Mouse (Mus musculus) heart, postnatal 0 days (tissue): ENCODE results near the gene Ablim1. TPM values are rescaled to one million over a fixed set of nuclear protein-coding genes. Genes with fewer than 3 reads are reported as not detected.
A peak's percentile ranks its signal among the peaks of the same experiment; 100 is the strongest.

Experiments
- ATAC-seq: fragments of 200-750 bp; cut with Nextera tagmentation; 2 replicates; pipeline ENCODE4 v1.8.0; 2017; ENCODE audit warnings: low read depth, moderate number of reproducible peaks, moderate library complexity; ENCODE audit not compliant: insufficient read depth
- DNase-seq: peaks from one replicate; pipeline ENCODE4 v3.0.0-alpha.2; 2016; ENCODE audit warnings: low spot score
- H3K27ac ChIP-seq: fragments of 300-500 bp; sonication (generic); 2 replicates; pipeline ENCODE4 v1.5.1; 2014; ENCODE audit warnings: low read depth, mild to moderate bottlenecking
- H3K27me3 ChIP-seq: fragments of 300-500 bp; sonication (generic); 2 replicates; pipeline ENCODE4 v1.6.1; 2014; ENCODE audit warnings: low read length, mixed read lengths; ENCODE audit not compliant: control insufficient read depth, insufficient read depth
- H3K36me3 ChIP-seq: fragments of 300-500 bp; sonication (generic); replicated peaks from 2 replicates; pipeline ENCODE4 v1.6.1; 2014; ENCODE audit warnings: low read length, mixed read lengths; ENCODE audit not compliant: control insufficient read depth, insufficient read depth
- H3K4me1 ChIP-seq: fragments of 300-500 bp; sonication (generic); 2 replicates; pipeline ENCODE4 v1.6.1; 2014; ENCODE audit warnings: antibody characterized with exemption; ENCODE audit not compliant: control insufficient read depth, insufficient read depth
- H3K4me2 ChIP-seq: fragments of 300-500 bp; sonication (generic); 2 replicates; pipeline ENCODE4 v1.6.1; 2014; ENCODE audit warnings: low read depth, mild to moderate bottlenecking, low read length, moderate library complexity
- H3K4me3 ChIP-seq: fragments of 300-500 bp; sonication (generic); 2 replicates; pipeline ENCODE4 v1.5.1; 2014; ENCODE audit warnings: low read depth, low read length
- H3K9ac ChIP-seq: fragments of 300-500 bp; sonication (generic); replicated peaks from 2 replicates; pipeline ENCODE4 v1.6.1; 2014; ENCODE audit warnings: low read depth, low read length, mixed read lengths
- H3K9me3 ChIP-seq: fragments of 300-500 bp; sonication (generic); replicated peaks from 2 replicates; pipeline ENCODE4 v1.6.1; 2016; ENCODE audit warnings: low read length; ENCODE audit not compliant: control insufficient read depth
- CTCF ChIP-seq: IDR thresholded peaks from 2 replicates; pipeline ENCODE4 v1.5.1; 2016; ENCODE audit warnings: antibody characterized with exemption, control low read depth, low read depth
- EP300 ChIP-seq: IDR thresholded peaks from 2 replicates; pipeline ENCODE4 v1.6.1; 2016; ENCODE audit warnings: antibody characterized with exemption, low read depth
- WGBS: fragments of 180-500 bp; shearing (Covaris S2); extraction: QIAGEN DNeasy Blood & Tissue Kit; methylation state at CpG from one replicate; pipeline ENCODE4 v1.1.7; 2014; 5-methylcytosine and 5-hydroxymethylcytosine counted together
- polyA plus RNA-seq: library from polyadenylated mRNA; unstranded; fragments of >200 nt; fragmentation: Nextera tagmentation; extraction: Ambion mirVana; gene quantifications from 2 replicates; pipeline ENCODE4 v1.2.1, GENCODE M21; 2015
- total RNA-seq: library from RNA; depleted of rRNA; stranded (reverse); fragments of >200 nt; gene quantifications from 2 replicates; pipeline ENCODE4 v1.2.3, GENCODE M21; 2014; ENCODE audit warnings: low replicate concordance

Gene Ablim1
- total and polyA plus RNA-seq, 2 experiments from 2014 or later, result 106 to 235 TPM

DNA sequence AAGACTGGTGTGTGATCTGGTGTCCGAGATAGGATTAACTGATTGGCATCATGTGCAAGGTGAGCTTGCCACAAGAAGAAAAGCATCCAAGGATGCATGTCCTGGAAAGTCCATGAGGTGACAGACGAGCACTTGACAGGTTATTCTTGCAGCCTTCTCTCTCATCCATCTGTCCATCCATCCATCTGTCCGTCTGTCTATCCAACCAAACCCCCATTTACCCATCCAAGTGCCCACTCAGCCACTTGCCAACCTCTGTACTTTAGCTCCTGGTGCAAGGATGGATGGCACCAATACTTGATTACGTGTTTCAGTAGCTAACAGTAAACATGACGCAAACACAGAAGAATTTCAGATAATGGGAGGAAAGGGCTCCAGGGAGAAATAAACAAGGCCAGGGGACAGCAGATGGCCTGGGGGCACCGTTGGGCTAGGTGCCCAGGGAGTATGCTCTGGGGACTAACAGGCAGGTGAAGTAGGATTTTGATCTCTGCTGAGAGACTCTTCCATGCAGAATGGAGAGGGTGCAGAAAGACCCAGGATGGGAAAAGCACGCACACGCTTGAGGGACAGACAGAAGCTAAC is 202.4 kb downstream of the Ablim1 start:
- peaks cover 13% of the 10 kb centered on the region for H3K4me1 ChIP-seq

DNA sequence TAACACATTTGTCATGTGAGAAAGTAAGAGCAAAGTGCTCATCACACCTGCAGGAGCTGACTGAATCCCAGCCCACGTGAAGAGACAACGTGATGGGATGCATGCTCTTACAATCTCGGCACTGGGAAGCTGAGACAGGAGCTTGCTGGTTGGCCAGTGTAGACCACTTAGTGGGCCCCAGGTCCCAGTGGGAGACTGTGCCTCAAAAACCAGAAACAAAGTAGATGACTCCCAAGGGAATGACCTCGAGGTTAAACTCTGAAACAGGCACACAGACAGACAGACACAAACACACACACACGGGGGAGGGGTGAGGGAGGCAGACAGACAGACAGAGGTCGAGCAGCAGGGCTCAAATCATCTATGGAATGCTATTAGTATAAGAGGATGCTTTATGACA is 203.4 kb downstream of the Ablim1 start:
- Histone ChIP-seq H3K9ac (no peak overlapping the region), H3K27me3 (no peaks in the 10 kb centered on the region), H3K36me3 (peaks cover 48% of the 10 kb centered on the region), H3K4me1 (peaks cover 11% of the 10 kb centered on the region), H3K27ac (no peak overlapping the region), H3K9me3 (no peaks in the 10 kb centered on the region), H3K4me3 (no peak overlapping the region), H3K4me2 (no peak overlapping the region)
- ATAC-seq (no peak), DNase-seq (no peak)
- TF ChIP-seq CTCF (no peak), EP300 (no peak)
- 69% methylated on average over 6 of the region's 6 CpGs for WGBS

More for the DNA sequence above, 202.4 kb downstream of the Ablim1 start:
- Histone ChIP-seq H3K9ac (no peak overlapping the region), H3K36me3 (peaks cover 42% of the 10 kb centered on the region), H3K27ac (peak overlapping the region; percentile 56), H3K4me3 (no peak overlapping the region), H3K27me3 (no peaks in the 10 kb centered on the region), H3K9me3 (no peaks in the 10 kb centered on the region), H3K4me2 (no peak overlapping the region)
- ATAC-seq, result no peak
- WGBS, result 61% methylated on average over 8 of the region's 8 CpGs
- DNase-seq, result no peak
- no peak for TF ChIP-seq CTCF
- TF ChIP-seq EP300, result no peak

DNA sequence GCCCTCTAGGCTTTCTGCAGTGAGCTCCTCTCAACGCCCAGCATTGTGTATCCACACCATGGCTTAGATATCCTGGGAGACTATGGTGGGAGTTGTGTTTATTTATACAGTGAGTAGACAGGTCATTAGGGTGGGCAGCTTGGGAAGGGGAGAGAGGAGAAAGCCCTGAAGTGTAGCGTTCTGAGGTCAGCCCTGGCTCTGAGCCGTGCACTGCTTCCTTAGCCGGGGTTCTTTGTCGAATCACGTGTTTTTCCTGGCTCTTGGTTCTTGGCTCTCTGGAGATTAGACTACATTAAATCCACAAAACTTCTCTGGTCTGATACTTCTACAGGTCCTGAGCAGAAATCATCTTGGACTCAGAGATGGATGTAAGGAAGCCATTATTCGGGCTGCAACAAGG is 205.1 kb downstream of the Ablim1 start:
- TF ChIP-seq CTCF (no peak), EP300 (no peak)
- no peak for ATAC-seq

DNA sequence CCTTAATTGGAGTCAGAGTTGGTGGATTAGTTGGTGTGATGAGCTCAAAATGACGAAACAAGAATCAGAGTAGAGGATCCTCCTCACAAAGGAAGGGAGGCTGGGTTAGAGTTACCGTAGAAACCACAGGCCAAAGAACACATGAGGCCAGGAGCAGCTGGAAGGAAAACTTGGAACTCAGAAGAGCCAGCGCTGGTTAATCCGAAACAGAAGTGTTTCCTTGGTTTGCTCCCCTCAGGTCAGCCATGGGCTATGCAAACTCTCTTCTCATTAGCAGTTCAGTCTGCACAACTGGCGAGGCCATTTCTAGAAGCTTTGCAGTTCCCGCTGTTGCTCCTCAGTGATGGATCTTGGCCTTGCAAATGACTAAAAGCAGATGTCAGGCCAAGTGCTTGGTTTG is 208.2 kb downstream of the Ablim1 start:
- H3K9me3 ChIP-seq, result no peaks in the 10 kb centered on the region
- no peak overlapping the region for H3K9ac ChIP-seq
- no peak for TF ChIP-seq EP300
- no peak for TF ChIP-seq CTCF
- no peak overlapping the region for H3K4me3 ChIP-seq
- peaks cover 15% of the 10 kb centered on the region for H3K4me1 ChIP-seq
- DNase-seq (no peak), ATAC-seq (no peak)
- WGBS, result 77% methylated on average over 6 of the region's 6 CpGs
- no peaks in the 10 kb centered on the region for H3K27me3 ChIP-seq
- no peak overlapping the region for H3K4me2 ChIP-seq
- H3K36me3 ChIP-seq, result peaks cover 40% of the 10 kb centered on the region
- H3K27ac ChIP-seq, result no peak overlapping the region

More for the DNA sequence above, 205.1 kb downstream of the Ablim1 start:
- H3K9me3 ChIP-seq, result no peaks in the 10 kb centered on the region
- H3K9ac ChIP-seq, result no peak overlapping the region
- H3K27me3 ChIP-seq, result no peaks in the 10 kb centered on the region
- H3K4me1 ChIP-seq, result peaks cover 8% of the 10 kb centered on the region; the same call in 1 of the 2 replicates
- WGBS, result 57% methylated on average over 7 of the region's 7 CpGs
- no peak overlapping the region for H3K4me2 ChIP-seq
- peak overlapping the region; percentile 22; the same call in 1 of the 2 replicates for H3K27ac ChIP-seq
- H3K36me3 ChIP-seq, result peaks cover 49% of the 10 kb centered on the region
- no peak overlapping the region for H3K4me3 ChIP-seq
- no peak for DNase-seq

DNA sequence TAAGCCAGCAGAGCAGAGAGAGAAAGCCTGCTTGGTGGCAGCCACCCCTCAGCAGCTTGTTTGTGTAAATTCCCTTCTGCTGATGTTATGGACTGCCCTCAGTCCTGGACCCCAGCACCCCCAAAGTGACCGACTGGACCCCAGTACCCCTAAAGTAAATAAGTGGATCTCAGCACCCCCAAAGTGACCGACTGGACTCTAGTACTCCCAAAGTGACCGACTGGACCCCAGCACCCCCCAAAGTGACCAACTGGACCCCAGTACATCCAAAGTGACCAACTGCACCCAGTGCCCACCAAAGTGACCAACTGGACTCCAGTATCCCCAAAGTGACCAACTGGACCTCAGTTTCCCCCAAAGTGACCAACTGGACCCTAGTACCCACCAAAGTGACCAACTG is 208.7 kb downstream of the Ablim1 start:
- no peak overlapping the region for H3K27ac ChIP-seq
- peaks cover 35% of the 10 kb centered on the region for H3K36me3 ChIP-seq
- TF ChIP-seq EP300 (no peak), CTCF (no peak)
- H3K4me3 ChIP-seq, result no peak overlapping the region
- H3K4me2 ChIP-seq, result no peak overlapping the region
- 95% methylated on average over 3 of the region's 3 CpGs for WGBS
- ATAC-seq, result no peak
- H3K4me1 ChIP-seq, result peaks cover 16% of the 10 kb centered on the region
- H3K27me3 ChIP-seq, result no peaks in the 10 kb centered on the region
- H3K9me3 ChIP-seq, result no peaks in the 10 kb centered on the region
- no peak for DNase-seq
- no peak overlapping the region for H3K9ac ChIP-seq

DNA sequence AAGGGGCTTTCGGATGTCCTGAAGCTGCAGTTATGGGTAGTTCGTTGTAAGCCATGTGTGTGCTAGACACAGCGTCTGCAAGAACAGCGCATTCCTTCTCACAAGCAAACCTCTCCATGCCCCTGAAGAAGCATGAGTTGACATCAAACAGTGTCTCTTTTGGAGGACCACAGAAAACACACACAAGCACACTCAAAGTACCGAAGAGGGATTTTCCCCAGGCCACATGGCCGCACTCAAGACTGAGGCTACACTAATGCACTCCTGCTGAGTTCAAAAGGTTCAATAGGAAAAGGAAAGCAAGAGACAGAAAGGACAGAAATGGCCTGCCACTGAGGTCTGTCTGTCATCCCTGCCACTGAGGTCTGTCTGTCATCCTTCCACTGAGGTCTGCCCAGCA is 209.6 kb downstream of the Ablim1 start:
- Histone ChIP-seq H3K4me2 (no peak overlapping the region), H3K27ac (no peak overlapping the region), H3K4me1 (peaks cover 24% of the 10 kb centered on the region), H3K9me3 (no peaks in the 10 kb centered on the region), H3K27me3 (no peaks in the 10 kb centered on the region), H3K4me3 (no peak overlapping the region), H3K36me3 (peaks cover 33% of the 10 kb centered on the region), H3K9ac (no peak overlapping the region)
- no peak for ATAC-seq
- DNase-seq, result no peak
- 81% methylated on average over 6 of the region's 6 CpGs for WGBS
- TF ChIP-seq EP300 (no peak), CTCF (no peak)
